Mouse (Mus musculus) heart, adult 2 months (tissue): ENCODE data around the gene Ttc25.

ENCODE experiments used
- CTCF ChIP-seq: fragments of 200-600 bp; IDR thresholded peaks from 2 replicates; pipeline ENCODE4 v1.8.1; 2022; ENCODE audit warnings: antibody characterized with exemption, mild to moderate bottlenecking, moderate library complexity
- POLR2A ChIP-seq: fragments of 200-500 bp; IDR thresholded peaks from 2 replicates; pipeline ENCODE4 v1.6.1; 2011; ENCODE audit warnings: mild to moderate bottlenecking, low read depth, low read length, control low read depth; ENCODE audit not compliant: insufficient read depth

- TF ChIP-seq CTCF (no peak), POLR2A (no peak)
Observed at GRCm38 (mm10) chr11:100518188-100518591, 27.2 kb upstream of the Ttc25 start.
